Mouse (Mus musculus) small intestine, adult 2 months (tissue): ENCODE results near the gene Hoxb8. TPM values are rescaled to one million over a fixed set of nuclear protein-coding genes. Genes with fewer than 3 reads are reported as not detected.

Experiments used
- H3K27ac ChIP-seq: fragments of 200-500 bp; 2 replicates; pipeline ENCODE4 v1.5.1; 2012; ENCODE audit warnings: low read depth, low read length, control low read depth, inconsistent platforms; ENCODE audit not compliant: insufficient read depth
- H3K27me3 ChIP-seq: fragments of 200-500 bp; 2 replicates; pipeline ENCODE4 v1.6.1; 2012; ENCODE audit warnings: mild to moderate bottlenecking, moderate library complexity, low read length, inconsistent platforms; ENCODE audit not compliant: control insufficient read depth, insufficient read depth
- H3K36me3 ChIP-seq: fragments of 200-500 bp; 2 replicates; pipeline ENCODE4 v1.6.1; 2012; ENCODE audit warnings: mild to moderate bottlenecking, low read length, control low read depth, inconsistent platforms; ENCODE audit not compliant: control insufficient read depth, insufficient read depth
- H3K4me1 ChIP-seq: fragments of 200-500 bp; 2 replicates; pipeline ENCODE4 v1.6.1; 2012; ENCODE audit warnings: low read length, inconsistent platforms, mixed read lengths; ENCODE audit not compliant: control insufficient read depth, insufficient read depth, insufficient read length
- H3K4me3 ChIP-seq: fragments of 200-500 bp; 2 replicates; pipeline ENCODE4 v1.5.1; 2012; ENCODE audit warnings: low read depth, mild to moderate bottlenecking, control low read depth, inconsistent platforms, low read length, moderate library complexity
- CTCF ChIP-seq: fragments of 200-500 bp; IDR thresholded peaks from 2 replicates; pipeline ENCODE4 v1.5.1; 2012; ENCODE audit warnings: low read depth, mild to moderate bottlenecking, control low read depth, inconsistent platforms, low read length, moderate library complexity, mixed read lengths; ENCODE audit not compliant: insufficient replicate concordance, insufficient read length; ENCODE audit errors: extremely low read depth
- POLR2A ChIP-seq: fragments of 200-500 bp; IDR thresholded peaks from 2 replicates; pipeline ENCODE4 v1.6.1; 2012; ENCODE audit warnings: low read depth, mild to moderate bottlenecking, control low read depth, inconsistent platforms, low read length, moderate library complexity
- WGBS: fragments of 180-500 bp; shearing (Covaris S2); methylation state at CpG from one replicate; pipeline ENCODE4 v1.1.7; 2018; 5-methylcytosine and 5-hydroxymethylcytosine counted together
- polyA plus RNA-seq: library from polyadenylated mRNA; depleted of rRNA; stranded (reverse); fragments of >200 nt; gene quantifications from 2 replicates; pipeline ENCODE4 v1.2.3, GENCODE M21; 2012

Gene Hoxb8
- polyA plus RNA-seq, 1 experiment = 5.3 TPM

DNA sequence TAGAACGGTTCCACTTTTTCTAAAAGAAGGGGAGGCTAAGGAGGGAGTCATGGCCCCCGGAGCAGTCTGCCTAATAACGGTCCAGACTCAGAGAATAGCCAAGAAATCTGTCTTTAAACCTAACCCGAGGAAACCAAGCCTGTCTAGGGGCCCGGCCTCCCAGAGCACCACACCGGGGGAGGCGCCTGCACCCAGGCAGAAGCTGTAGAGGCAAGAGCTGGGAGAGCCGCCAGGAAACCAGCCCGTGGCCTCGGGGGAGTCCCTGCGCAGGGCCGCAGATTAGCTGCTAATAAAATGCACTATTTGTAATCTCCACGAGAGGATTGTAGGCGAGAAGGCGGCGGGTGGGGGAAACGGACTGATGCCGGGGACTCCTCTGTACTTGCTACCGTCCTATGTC lies 11.8 kb upstream of the Hoxb8 start:
- Histone ChIP-seq H3K4me3 (no peak overlapping the region), H3K27me3 (peaks cover 88% of the 10 kb centered on the region), H3K4me1 (0 out of 2 replicates have a peak, but pooled peaks cover 2% of the 10 kb centered on the region), H3K36me3 (no peaks in the 10 kb centered on the region), H3K27ac (no peak overlapping the region)
- TF ChIP-seq POLR2A = no peak
- TF ChIP-seq CTCF = no peak
- 3% methylated on average over 19 of the region's 19 CpGs for WGBS

DNA sequence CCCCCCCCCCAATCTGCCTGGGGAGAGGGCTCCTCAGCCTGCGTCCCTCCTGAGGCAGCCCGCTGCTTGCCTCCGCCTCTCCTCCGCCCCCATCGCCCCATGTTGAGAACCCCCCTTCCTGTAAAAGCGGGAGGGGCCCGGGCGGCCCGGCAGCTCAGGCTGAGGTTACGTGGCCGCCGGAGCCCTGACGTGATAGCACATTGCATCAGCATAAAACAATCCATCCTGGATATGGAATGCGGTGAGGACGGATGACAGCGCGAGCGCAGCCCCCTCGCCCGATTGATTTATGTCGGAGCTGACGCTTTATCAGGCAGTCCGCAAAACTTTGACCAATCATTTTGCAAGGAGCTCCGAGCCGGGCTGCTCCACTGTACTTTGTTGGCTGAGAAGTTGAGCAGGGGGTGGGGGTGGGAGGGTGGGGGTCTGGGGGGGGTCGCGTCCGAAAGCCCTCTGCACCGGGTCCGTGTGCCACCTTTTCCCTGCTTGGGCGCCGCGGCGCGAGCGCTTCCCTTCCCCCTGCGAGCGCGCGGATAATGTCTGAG lies 10.6 kb upstream of the Hoxb8 start, which contains the start of gene Hoxb9:
TSS of gene Hoxb9 (plus strand) at position 462 of the 545 bp plus-strand sequence.
- peaks cover 88% of the 10 kb centered on the region for H3K27me3 ChIP-seq
- peak within 1 kb of the TSS; percentile 44 for H3K4me3 ChIP-seq
- H3K27ac ChIP-seq = no peak within 1 kb of the TSS

DNA sequence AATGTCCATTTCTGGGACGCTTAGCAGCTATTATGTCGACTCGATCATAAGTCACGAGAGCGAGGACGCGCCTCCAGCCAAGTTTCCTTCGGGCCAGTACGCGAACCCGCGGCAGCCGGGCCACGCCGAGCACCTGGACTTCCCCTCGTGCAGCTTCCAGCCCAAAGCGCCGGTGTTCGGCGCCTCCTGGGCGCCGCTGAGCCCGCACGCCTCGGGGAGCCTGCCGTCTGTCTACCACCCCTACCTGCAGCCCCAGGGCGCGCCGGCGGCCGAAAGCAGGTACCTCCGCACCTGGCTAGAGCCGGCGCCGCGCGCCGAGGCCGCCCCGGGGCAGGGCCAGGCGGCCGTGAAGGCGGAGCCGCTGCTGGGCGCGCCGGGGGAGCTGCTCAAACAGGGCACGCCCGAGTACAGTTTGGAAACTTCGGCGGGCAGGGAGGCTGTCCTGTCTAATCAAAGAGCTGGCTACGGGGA lies 10.1 kb upstream of the Hoxb8 start:
- Histone ChIP-seq H3K27me3 (peaks cover 87% of the 10 kb centered on the region), H3K36me3 (no peaks in the 10 kb centered on the region), H3K4me3 (peak overlapping the region; percentile 44), H3K4me1 (0 out of 2 replicates have a peak, but pooled peaks cover 2% of the 10 kb centered on the region), H3K27ac (no peak overlapping the region)
- TF ChIP-seq POLR2A (no peak), CTCF (no peak)
- WGBS = under 1% methylated on average over 52 of the region's 52 CpGs

More for the DNA sequence above, 10.6 kb upstream of the Hoxb8 start, which contains the start of gene Hoxb9:
- no peak for TF ChIP-seq POLR2A
- no peak for TF ChIP-seq CTCF
- no peaks in the 10 kb centered on the region for H3K36me3 ChIP-seq
- WGBS = 2% methylated on average over 40 of the region's 40 CpGs
- 0 out of 2 replicates have a peak, but pooled peaks cover 2% of the 10 kb centered on the region for H3K4me1 ChIP-seq

DNA sequence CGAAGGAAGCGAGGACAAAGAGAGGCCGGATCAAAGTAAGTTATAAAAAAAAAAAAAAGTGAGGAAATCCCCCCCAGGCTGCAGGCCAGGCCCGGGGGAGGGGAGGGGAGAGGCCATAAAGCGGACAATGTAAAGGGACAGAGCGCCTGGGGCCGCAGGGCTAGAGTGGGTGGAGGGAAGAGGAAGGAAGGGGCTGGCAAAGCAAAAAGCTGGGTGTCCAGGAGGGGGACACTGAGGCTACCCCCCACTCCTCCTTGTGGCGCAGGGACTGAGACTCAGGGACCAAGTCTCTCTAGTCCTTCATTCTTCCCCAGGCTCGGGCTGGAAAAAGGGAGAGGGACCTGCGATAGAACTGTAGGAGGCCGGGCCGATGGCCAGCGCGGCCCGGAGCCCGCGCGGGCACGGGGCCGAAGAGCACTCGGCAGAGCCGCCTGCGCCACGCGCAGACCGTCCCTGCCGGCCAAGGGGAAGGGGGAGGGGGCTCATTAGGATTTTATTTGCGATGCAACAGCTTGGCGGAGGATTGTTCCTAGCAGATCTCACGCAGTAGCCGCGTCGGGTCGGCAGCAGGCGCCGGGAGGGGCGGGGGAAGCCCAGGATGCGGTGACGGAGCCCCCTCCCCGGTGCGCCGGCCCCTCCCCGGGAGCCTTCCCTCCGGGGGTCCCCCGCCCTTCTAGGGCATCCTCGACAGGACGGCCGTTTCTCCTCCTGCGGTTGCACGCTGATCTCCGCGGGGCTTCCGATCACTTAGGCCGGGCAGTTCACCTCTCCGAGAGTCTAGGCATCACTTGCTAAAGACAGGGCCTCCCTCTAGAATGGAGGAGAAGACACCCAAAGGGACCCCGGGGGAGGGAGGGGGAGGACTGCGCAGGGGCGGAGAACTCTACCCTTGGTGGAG lies 9.4 kb upstream of the Hoxb8 start:
- Histone ChIP-seq H3K4me1 (peaks cover 2% of the 10 kb centered on the region; the same call in 1 of the 2 replicates), H3K4me3 (peak overlapping the region; percentile 44; the same call in 1 of the 2 replicates), H3K27ac (no peak overlapping the region), H3K36me3 (no peaks in the 10 kb centered on the region), H3K27me3 (peaks cover 89% of the 10 kb centered on the region)
- 4% methylated on average over 58 of the region's 58 CpGs for WGBS
- no peak for TF ChIP-seq POLR2A
- TF ChIP-seq CTCF = no peak

DNA sequence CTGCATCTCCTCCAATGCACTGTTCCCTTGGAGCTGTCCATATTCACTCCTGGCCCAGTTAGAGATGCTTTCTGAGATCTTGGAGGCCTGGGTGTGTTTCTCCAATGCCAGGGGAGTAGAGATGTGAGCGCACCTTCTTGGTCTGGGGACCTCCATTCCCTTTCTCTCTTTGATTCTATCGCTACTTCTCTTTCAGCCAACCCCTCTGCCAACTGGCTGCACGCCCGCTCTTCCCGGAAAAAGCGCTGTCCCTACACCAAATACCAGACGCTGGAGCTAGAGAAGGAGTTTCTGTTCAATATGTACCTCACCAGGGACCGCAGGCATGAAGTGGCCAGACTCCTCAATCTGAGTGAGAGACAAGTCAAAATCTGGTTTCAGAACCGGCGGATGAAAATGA lies 7.3 kb upstream of the Hoxb8 start:
- Histone ChIP-seq H3K36me3 (no peaks in the 10 kb centered on the region), H3K27ac (no peak overlapping the region), H3K4me1 (peaks cover 4% of the 10 kb centered on the region; the same call in 1 of the 2 replicates), H3K4me3 (no peak overlapping the region), H3K27me3 (peaks cover 93% of the 10 kb centered on the region)
- TF ChIP-seq CTCF (no peak), POLR2A (no peak)
- 20% methylated on average over 10 of the region's 10 CpGs for WGBS

DNA sequence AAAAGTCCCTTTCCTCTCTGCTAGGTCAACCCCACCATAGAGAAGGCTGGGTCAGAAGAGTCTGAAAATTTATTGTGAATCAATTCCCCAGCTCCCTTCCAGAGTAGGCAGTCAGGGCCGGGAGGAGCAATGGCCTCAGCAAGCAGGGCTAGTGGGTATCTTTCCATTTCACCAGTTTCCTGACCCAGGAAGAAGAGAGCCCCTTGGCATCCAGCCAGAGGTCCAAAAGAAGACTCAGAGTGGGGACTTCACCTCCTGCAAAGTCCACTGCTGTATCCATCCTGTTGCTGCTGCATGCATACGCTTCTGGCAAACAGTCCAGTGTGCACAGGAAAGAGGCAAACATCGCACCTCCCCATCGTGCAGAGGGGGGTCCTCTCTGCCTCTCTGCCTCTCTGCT lies 5.8 kb upstream of the Hoxb8 start:
- TF ChIP-seq CTCF = no peak
- no peak for TF ChIP-seq POLR2A
- WGBS = 19% methylated on average over 4 of the region's 4 CpGs

More for the DNA sequence above, 5.8 kb upstream of the Hoxb8 start:
- no peak overlapping the region for H3K4me3 ChIP-seq
- H3K27ac ChIP-seq = no peak overlapping the region
- H3K27me3 ChIP-seq = peaks cover 90% of the 10 kb centered on the region
- no peaks in the 10 kb centered on the region for H3K36me3 ChIP-seq
- peaks cover 4% of the 10 kb centered on the region; the same call in 1 of the 2 replicates for H3K4me1 ChIP-seq
